Mouse (Mus musculus) small intestine, adult 2 months (tissue): ENCODE data around the gene Sik3.

Source experiments
- CTCF ChIP-seq: fragments of 200-500 bp; IDR thresholded peaks from 2 replicates; pipeline ENCODE4 v1.5.1; 2012; ENCODE audit warnings: low read depth, mild to moderate bottlenecking, control low read depth, inconsistent platforms, low read length, moderate library complexity, mixed read lengths; ENCODE audit not compliant: insufficient replicate concordance, insufficient read length; ENCODE audit errors: extremely low read depth
- POLR2A ChIP-seq: fragments of 200-500 bp; IDR thresholded peaks from 2 replicates; pipeline ENCODE4 v1.6.1; 2012; ENCODE audit warnings: low read depth, mild to moderate bottlenecking, control low read depth, inconsistent platforms, low read length, moderate library complexity

DNA sequence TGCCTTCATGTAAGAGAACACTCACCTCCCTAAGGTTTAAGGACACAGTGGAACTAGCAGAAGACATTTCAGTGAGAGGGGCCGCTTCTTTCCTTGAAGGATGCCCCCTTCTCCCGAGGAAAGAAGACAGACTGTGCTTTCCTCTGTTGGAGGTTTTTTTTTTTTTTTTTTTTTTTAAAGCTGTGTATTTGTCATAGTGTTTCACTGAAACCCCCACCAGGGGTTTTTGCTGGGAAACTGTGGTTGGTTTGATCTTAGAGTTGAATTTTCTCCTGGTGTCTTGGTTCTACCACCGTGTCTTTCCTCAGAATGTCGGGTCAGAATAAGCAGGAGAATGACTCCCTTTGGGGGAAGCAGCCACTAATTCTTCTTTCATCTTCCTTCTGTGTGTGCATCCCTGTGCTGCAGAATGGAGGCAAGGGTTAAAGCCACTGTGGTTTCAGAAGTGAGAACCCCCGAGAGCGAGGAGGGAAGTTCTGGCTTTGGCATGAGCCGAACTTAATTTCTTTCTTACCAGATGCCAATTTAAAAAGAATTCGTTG lies 106.3 kb downstream of the Sik3 start:
- TF ChIP-seq CTCF, result no peak
- no peak for TF ChIP-seq POLR2A
